Mouse (Mus musculus): ENCODE measurements around the gene Epb41l1. TPM values are rescaled to one million over a fixed set of nuclear protein-coding genes. Genes with fewer than 3 reads are reported as not detected.
"Not testable (repeated sequence)": the region's sequence is repeated elsewhere in the genome, so short reads cannot be mapped to it uniquely, and the experiment has no call there.

The Epb41l1 gene
- polyA plus RNA-seq, 1 experiment = 226 TPM

GRCm38 (mm10) chr2:156512028-156512427 lies 91.3 kb downstream of the Epb41l1 start:
- Histone ChIP-seq H3K27ac (ENCODE audit: insufficient read depth, low read length) (no peak overlapping the region), H3K4me3 (ENCODE audit: insufficient read depth, low read length) (no peak overlapping the region), H3K4me1 (ENCODE audit: control insufficient read depth, insufficient read depth, low read length) (peaks cover 6% of the 10 kb centered on the region)
- TF ChIP-seq POLR2A (IDR thresholded peaks at IDR 0.05; ENCODE audit: extremely low read depth, insufficient read depth, low read length) = no peak
- no peak for TF ChIP-seq CTCF (IDR thresholded peaks at IDR 0.05; ENCODE audit: extremely low read depth, insufficient read depth, low read length)

- Histone ChIP-seq H3K27ac (ENCODE audit: insufficient read depth, low read length) (no peak overlapping the region), H3K4me3 (ENCODE audit: insufficient read depth, low read length) (no peak overlapping the region), H3K4me1 (ENCODE audit: control insufficient read depth, insufficient read depth, low read length) (peaks cover 6% of the 10 kb centered on the region)
- TF ChIP-seq CTCF (IDR thresholded peaks at IDR 0.05; ENCODE audit: extremely low read depth, insufficient read depth, low read length) (no peak), POLR2A (IDR thresholded peaks at IDR 0.05; ENCODE audit: extremely low read depth, insufficient read depth, low read length) (no peak)
Measured at GRCm38 (mm10) chr2:156512561-156512960, 91.9 kb downstream of the Epb41l1 start.

- TF ChIP-seq POLR2A (IDR thresholded peaks at IDR 0.05; ENCODE audit: extremely low read depth, insufficient read depth, low read length) = no peak
- no peak for TF ChIP-seq CTCF (IDR thresholded peaks at IDR 0.05; ENCODE audit: extremely low read depth, insufficient read depth, low read length)
- peaks cover 6% of the 10 kb centered on the region for H3K4me1 ChIP-seq (ENCODE audit: control insufficient read depth, insufficient read depth, low read length)
Measured at GRCm38 (mm10) chr2:156515102-156515501, 94.4 kb downstream of the Epb41l1 start.

GRCm38 (mm10) chr2:156515565-156516185 lies 95.0 kb downstream of the Epb41l1 start:
- no peak overlapping the region for H3K4me3 ChIP-seq (ENCODE audit: insufficient read depth, low read length)
- TF ChIP-seq POLR2A (IDR thresholded peaks at IDR 0.05; ENCODE audit: extremely low read depth, insufficient read depth, low read length) (no peak), CTCF (IDR thresholded peaks at IDR 0.05; ENCODE audit: extremely low read depth, insufficient read depth, low read length) (peak; percentile 87)
- H3K27ac ChIP-seq (ENCODE audit: insufficient read depth, low read length) = no peak overlapping the region
- peaks cover 6% of the 10 kb centered on the region for H3K4me1 ChIP-seq (ENCODE audit: control insufficient read depth, insufficient read depth, low read length)

More at GRCm38 (mm10) chr2:156515102-156515501, 94.4 kb downstream of the Epb41l1 start:
- Histone ChIP-seq H3K4me3 (ENCODE audit: insufficient read depth, low read length) (no peak overlapping the region), H3K27ac (ENCODE audit: insufficient read depth, low read length) (no peak overlapping the region)

GRCm38 (mm10) chr2:156516678-156517077 lies 96.0 kb downstream of the Epb41l1 start:
- not testable (repeated sequence) for H3K27ac ChIP-seq (ENCODE audit: insufficient read depth, low read length); H3K4me3 ChIP-seq (ENCODE audit: insufficient read depth, low read length); H3K4me1 ChIP-seq (ENCODE audit: control insufficient read depth, insufficient read depth, low read length)

GRCm38 (mm10) chr2:156518306-156518705 lies 97.6 kb downstream of the Epb41l1 start:
- no peak for TF ChIP-seq CTCF (IDR thresholded peaks at IDR 0.05; ENCODE audit: extremely low read depth, insufficient read depth, low read length)
- TF ChIP-seq POLR2A (IDR thresholded peaks at IDR 0.05; ENCODE audit: extremely low read depth, insufficient read depth, low read length) = no peak
- Histone ChIP-seq H3K27ac (ENCODE audit: insufficient read depth, low read length) (no peak overlapping the region), H3K4me1 (ENCODE audit: control insufficient read depth, insufficient read depth, low read length) (no peaks in the 10 kb centered on the region), H3K4me3 (ENCODE audit: insufficient read depth, low read length) (no peak overlapping the region)

- no peaks in the 10 kb centered on the region for H3K4me1 ChIP-seq (ENCODE audit: control insufficient read depth, insufficient read depth, low read length)
- TF ChIP-seq CTCF (IDR thresholded peaks at IDR 0.05; ENCODE audit: extremely low read depth, insufficient read depth, low read length) (no peak), POLR2A (IDR thresholded peaks at IDR 0.05; ENCODE audit: extremely low read depth, insufficient read depth, low read length) (no peak)
- no peak overlapping the region for H3K27ac ChIP-seq (ENCODE audit: insufficient read depth, low read length)
- H3K4me3 ChIP-seq (ENCODE audit: insufficient read depth, low read length) = no peak overlapping the region
Measured at GRCm38 (mm10) chr2:156519584-156519983, 98.9 kb downstream of the Epb41l1 start.

GRCm38 (mm10) chr2:156522994-156523393 lies 102.3 kb downstream of the Epb41l1 start:
- Histone ChIP-seq H3K27ac (ENCODE audit: insufficient read depth, low read length) (no peak overlapping the region), H3K4me1 (ENCODE audit: control insufficient read depth, insufficient read depth, low read length) (peaks cover 3% of the 10 kb centered on the region; the same call in 1 of the 2 replicates)

GRCm38 (mm10) chr2:156524078-156524477 lies 103.4 kb downstream of the Epb41l1 start:
- Histone ChIP-seq H3K4me3 (ENCODE audit: insufficient read depth, low read length) (no peak overlapping the region), H3K27ac (ENCODE audit: insufficient read depth, low read length) (no peak overlapping the region), H3K4me1 (ENCODE audit: control insufficient read depth, insufficient read depth, low read length) (peaks cover 3% of the 10 kb centered on the region; the same call in 1 of the 2 replicates)
- TF ChIP-seq CTCF (IDR thresholded peaks at IDR 0.05; ENCODE audit: extremely low read depth, insufficient read depth, low read length) (no peak), POLR2A (IDR thresholded peaks at IDR 0.05; ENCODE audit: extremely low read depth, insufficient read depth, low read length) (no peak)

More at GRCm38 (mm10) chr2:156522994-156523393, 102.3 kb downstream of the Epb41l1 start:
- TF ChIP-seq CTCF (IDR thresholded peaks at IDR 0.05; ENCODE audit: extremely low read depth, insufficient read depth, low read length) = no peak
- TF ChIP-seq POLR2A (IDR thresholded peaks at IDR 0.05; ENCODE audit: extremely low read depth, insufficient read depth, low read length) = no peak
- no peak overlapping the region for H3K4me3 ChIP-seq (ENCODE audit: insufficient read depth, low read length)

- no peak overlapping the region for H3K27ac ChIP-seq (ENCODE audit: insufficient read depth, low read length)
- no peak overlapping the region for H3K4me3 ChIP-seq (ENCODE audit: insufficient read depth, low read length)
- H3K4me1 ChIP-seq (ENCODE audit: control insufficient read depth, insufficient read depth, low read length) = peaks cover 3% of the 10 kb centered on the region; the same call in 1 of the 2 replicates
- TF ChIP-seq POLR2A (IDR thresholded peaks at IDR 0.05; ENCODE audit: extremely low read depth, insufficient read depth, low read length) = no peak
- peak; percentile 50; the same call in 1 of the 2 replicates for TF ChIP-seq CTCF (IDR thresholded peaks at IDR 0.05; ENCODE audit: extremely low read depth, insufficient read depth, low read length)
Measured at GRCm38 (mm10) chr2:156529726-156530125, 109.0 kb downstream of the Epb41l1 start.

All from cortical plate, adult 2 months (tissue).